Mouse (Mus musculus): ENCODE measurements at regions not wholly inside any gene's neighbourhood (a gene's known extent, or its start where the extent isn't known, plus 50 kb on each side); places are given as distances from the start of the nearest gene placed in this dataset.

DNA sequence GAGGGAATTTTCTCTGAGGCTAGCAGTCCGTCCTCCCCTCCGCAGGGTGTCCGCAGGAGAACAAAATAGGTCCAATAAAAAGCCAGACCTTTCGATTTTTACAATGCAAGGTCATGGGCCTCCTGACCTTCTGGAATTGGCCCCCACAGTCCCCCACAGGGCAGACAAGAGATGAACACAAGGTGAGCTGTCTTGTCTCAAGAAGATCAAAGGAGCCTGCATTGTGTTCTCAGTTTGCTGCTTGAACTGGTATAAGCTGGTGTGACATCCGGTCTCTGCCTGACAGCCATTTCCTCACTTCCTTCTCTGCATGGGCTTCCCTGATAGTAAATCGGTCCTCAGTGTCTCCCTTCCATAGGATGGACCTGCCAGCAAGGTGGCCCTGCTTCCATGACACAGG is 425.5 kb downstream of the Cd83 start:
- H3K9me3 ChIP-seq (ENCODE audit: control insufficient read depth, low read length): no peaks in the 10 kb centered on the region
- H3K4me3 ChIP-seq (ENCODE audit: low read depth, low read length): no peak overlapping the region
- H3K4me1 ChIP-seq (replicated peaks; ENCODE audit: control insufficient read depth, insufficient read depth): no peaks in the 10 kb centered on the region
- no peak for DNase-seq (ENCODE audit: low spot score)
- H3K9ac ChIP-seq (ENCODE audit: low read length): no peak overlapping the region
- no peak for ATAC-seq (ENCODE audit: low FRiP score, low TSS enrichment)
- no peaks in the 10 kb centered on the region for H3K27me3 ChIP-seq (ENCODE audit: control insufficient read depth, insufficient read depth, low read length)
- TF ChIP-seq EP300 (optimal IDR thresholded peaks at IDR 0.05) (no peak), CTCF (IDR thresholded peaks at IDR 0.05; ENCODE audit: low read depth) (no peak)
- no peak overlapping the region for H3K4me2 ChIP-seq (replicated peaks; ENCODE audit: low read depth)
- no peaks in the 10 kb centered on the region for H3K36me3 ChIP-seq (ENCODE audit: control insufficient read depth, insufficient read depth, low read length)
- WGBS: 77% methylated on average over 6 of the region's 6 CpGs
- no peak overlapping the region for H3K27ac ChIP-seq (replicated peaks)

DNA sequence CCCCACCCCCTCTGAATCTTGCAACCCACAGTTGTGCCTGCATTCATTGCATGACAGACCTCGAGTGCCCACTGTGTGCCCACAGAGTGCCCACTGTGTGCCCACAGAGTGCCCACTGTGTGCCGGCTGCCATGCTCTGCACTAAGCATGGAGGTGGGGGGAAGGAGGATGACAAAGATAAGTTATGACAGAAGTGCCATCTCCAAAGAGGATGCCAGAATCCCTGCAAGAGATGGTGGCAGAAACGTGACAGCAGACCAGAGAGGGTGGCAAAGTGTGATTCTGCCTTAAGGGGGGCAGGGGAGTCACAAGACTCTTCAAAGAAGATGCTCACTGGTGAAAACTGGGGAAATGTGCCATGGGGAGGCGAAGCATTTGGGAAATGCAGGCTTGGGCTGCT is 427.8 kb downstream of the Cd83 start:
- no peaks in the 10 kb centered on the region for H3K4me1 ChIP-seq (replicated peaks; ENCODE audit: control insufficient read depth, insufficient read depth)
- WGBS: 77% methylated on average over 4 of the region's 4 CpGs
- TF ChIP-seq CTCF (IDR thresholded peaks at IDR 0.05; ENCODE audit: low read depth) (no peak), EP300 (optimal IDR thresholded peaks at IDR 0.05) (no peak)
- H3K4me3 ChIP-seq (ENCODE audit: low read depth, low read length): no peak overlapping the region
- no peak overlapping the region for H3K9ac ChIP-seq (ENCODE audit: low read length)
- no peak for DNase-seq (ENCODE audit: low spot score)
- H3K27ac ChIP-seq (replicated peaks): no peak overlapping the region
- H3K4me2 ChIP-seq (replicated peaks; ENCODE audit: low read depth): no peak overlapping the region
- no peaks in the 10 kb centered on the region for H3K36me3 ChIP-seq (ENCODE audit: control insufficient read depth, insufficient read depth, low read length)
- ATAC-seq (ENCODE audit: low FRiP score, low TSS enrichment): no peak
- H3K9me3 ChIP-seq (ENCODE audit: control insufficient read depth, low read length): no peaks in the 10 kb centered on the region
- no peaks in the 10 kb centered on the region for H3K27me3 ChIP-seq (ENCODE audit: control insufficient read depth, insufficient read depth, low read length)

DNA sequence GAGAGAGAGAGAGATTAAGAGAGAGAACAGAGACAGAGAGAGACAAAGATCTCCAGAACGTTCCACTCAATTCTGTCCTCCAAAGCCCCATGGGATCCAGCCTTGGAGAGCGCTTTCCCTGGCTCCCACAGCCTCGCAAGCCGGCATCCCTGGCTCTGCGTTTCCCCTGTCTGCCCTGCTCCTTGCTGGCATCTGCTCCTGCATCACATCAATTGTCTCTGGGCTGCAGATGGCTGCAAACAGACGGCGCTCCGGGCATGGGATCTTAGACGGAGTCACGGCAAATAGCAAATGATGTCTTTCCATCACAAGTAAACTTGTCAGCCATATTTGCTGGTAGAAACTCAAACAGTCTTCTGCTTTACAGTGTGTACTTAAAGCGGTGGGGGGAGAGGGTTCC is 428.4 kb downstream of the Cd83 start:
- Histone ChIP-seq H3K36me3 (ENCODE audit: control insufficient read depth, insufficient read depth, low read length) (no peaks in the 10 kb centered on the region), H3K27me3 (ENCODE audit: control insufficient read depth, insufficient read depth, low read length) (no peaks in the 10 kb centered on the region), H3K9ac (ENCODE audit: low read length) (no peak overlapping the region), H3K4me2 (replicated peaks; ENCODE audit: low read depth) (no peak overlapping the region), H3K27ac (replicated peaks) (no peak overlapping the region), H3K4me3 (ENCODE audit: low read depth, low read length) (no peak overlapping the region), H3K9me3 (ENCODE audit: control insufficient read depth, low read length) (no peaks in the 10 kb centered on the region), H3K4me1 (replicated peaks; ENCODE audit: control insufficient read depth, insufficient read depth) (no peaks in the 10 kb centered on the region)
- DNase-seq (ENCODE audit: low spot score) (peak; percentile 19), ATAC-seq (ENCODE audit: low FRiP score, low TSS enrichment) (no peak)
- 32% methylated on average over 11 of the region's 11 CpGs for WGBS
- no peak for TF ChIP-seq EP300 (optimal IDR thresholded peaks at IDR 0.05)
- TF ChIP-seq CTCF (IDR thresholded peaks at IDR 0.05; ENCODE audit: low read depth): no peak

DNA sequence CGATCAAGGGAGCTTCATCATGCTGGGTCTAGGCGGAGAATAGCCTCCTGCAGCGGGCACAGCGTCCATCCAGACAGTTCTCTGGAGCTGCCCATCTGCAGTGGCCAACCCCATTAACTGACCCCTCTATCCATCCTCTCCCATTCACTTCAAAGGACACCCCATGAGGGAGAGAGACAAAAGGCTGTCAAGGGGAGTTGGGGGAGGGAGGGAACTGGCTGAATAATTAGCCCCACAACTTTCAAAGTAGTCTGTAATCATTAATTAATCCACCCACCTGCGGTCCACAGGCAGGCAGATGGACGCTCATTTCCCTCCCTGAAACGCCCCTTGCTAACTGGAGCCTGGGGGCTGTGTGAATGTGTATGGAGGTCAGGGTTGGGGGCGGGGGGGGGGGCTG is 433.7 kb downstream of the Cd83 start:
- Histone ChIP-seq H3K4me3 (ENCODE audit: low read depth, low read length) (no peak overlapping the region), H3K4me2 (replicated peaks; ENCODE audit: low read depth) (no peak overlapping the region), H3K4me1 (replicated peaks; ENCODE audit: control insufficient read depth, insufficient read depth) (no peaks in the 10 kb centered on the region), H3K27me3 (ENCODE audit: control insufficient read depth, insufficient read depth, low read length) (no peaks in the 10 kb centered on the region), H3K36me3 (ENCODE audit: control insufficient read depth, insufficient read depth, low read length) (no peaks in the 10 kb centered on the region), H3K9me3 (ENCODE audit: control insufficient read depth, low read length) (no peaks in the 10 kb centered on the region), H3K9ac (ENCODE audit: low read length) (no peak overlapping the region), H3K27ac (replicated peaks) (no peak overlapping the region)
- no peak for TF ChIP-seq CTCF (IDR thresholded peaks at IDR 0.05; ENCODE audit: low read depth)
- TF ChIP-seq EP300 (optimal IDR thresholded peaks at IDR 0.05): no peak
- ATAC-seq (ENCODE audit: low FRiP score, low TSS enrichment): no peak
- 71% methylated on average over 7 of the region's 8 CpGs for WGBS
- DNase-seq (ENCODE audit: low spot score): no peak

DNA sequence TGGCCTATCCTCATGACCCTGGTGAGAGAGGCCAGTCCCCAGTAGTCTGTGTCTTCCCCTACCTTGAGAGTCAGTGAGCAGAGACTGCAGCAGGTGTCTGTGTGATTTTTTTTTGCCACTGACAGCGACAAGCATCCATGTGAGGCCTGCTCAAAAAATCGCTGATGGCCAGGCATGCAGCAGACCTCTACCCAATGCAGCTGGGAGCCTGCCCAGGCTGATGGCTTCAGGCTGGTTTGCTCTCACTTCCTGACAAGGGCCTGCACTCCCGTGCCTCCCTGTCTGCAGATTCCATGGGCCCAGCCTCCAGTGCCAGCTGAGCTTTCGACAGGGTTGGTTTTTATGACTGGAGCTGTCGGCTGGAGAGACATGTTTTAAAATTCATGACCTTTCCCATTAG is 437.1 kb downstream of the Cd83 start:
- H3K27ac ChIP-seq (replicated peaks): no peak overlapping the region
- H3K4me1 ChIP-seq (replicated peaks; ENCODE audit: control insufficient read depth, insufficient read depth): no peaks in the 10 kb centered on the region
- TF ChIP-seq EP300 (optimal IDR thresholded peaks at IDR 0.05): no peak
- TF ChIP-seq CTCF (IDR thresholded peaks at IDR 0.05; ENCODE audit: low read depth): no peak
- ATAC-seq (ENCODE audit: low FRiP score, low TSS enrichment) (no peak), DNase-seq (ENCODE audit: low spot score) (no peak)
- H3K9me3 ChIP-seq (ENCODE audit: control insufficient read depth, low read length): no peaks in the 10 kb centered on the region
- H3K4me3 ChIP-seq (ENCODE audit: low read depth, low read length): no peak overlapping the region
- H3K27me3 ChIP-seq (ENCODE audit: control insufficient read depth, insufficient read depth, low read length): no peaks in the 10 kb centered on the region
- H3K4me2 ChIP-seq (replicated peaks; ENCODE audit: low read depth): no peak overlapping the region
- H3K9ac ChIP-seq (ENCODE audit: low read length): no peak overlapping the region
- H3K36me3 ChIP-seq (ENCODE audit: control insufficient read depth, insufficient read depth, low read length): no peaks in the 10 kb centered on the region
- WGBS: 49% methylated on average over 5 of the region's 5 CpGs

DNA sequence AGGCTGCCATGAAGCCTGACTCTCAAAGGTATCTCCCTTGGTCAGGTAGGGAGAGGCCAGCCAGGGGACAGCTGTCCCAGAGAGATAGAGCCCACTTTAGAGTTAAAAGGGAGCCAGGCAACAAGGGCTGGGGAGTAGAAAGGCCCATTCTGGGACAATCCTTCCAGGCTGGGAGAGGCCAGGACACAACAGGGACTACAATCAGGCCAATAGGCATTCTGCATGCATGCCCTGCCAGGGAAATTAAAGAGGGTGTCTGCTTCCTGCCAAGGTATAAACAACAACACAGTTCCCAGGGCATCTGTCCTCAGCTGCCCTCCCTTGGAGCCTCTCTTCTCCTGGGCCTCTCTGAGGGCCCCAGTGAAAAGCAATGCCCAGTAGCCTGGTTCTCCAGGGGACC is 437.8 kb downstream of the Cd83 start:
- ATAC-seq (ENCODE audit: low FRiP score, low TSS enrichment) (no peak), DNase-seq (ENCODE audit: low spot score) (no peak)
- Histone ChIP-seq H3K9ac (ENCODE audit: low read length) (no peak overlapping the region), H3K4me1 (replicated peaks; ENCODE audit: control insufficient read depth, insufficient read depth) (no peaks in the 10 kb centered on the region), H3K36me3 (ENCODE audit: control insufficient read depth, insufficient read depth, low read length) (no peaks in the 10 kb centered on the region), H3K4me2 (replicated peaks; ENCODE audit: low read depth) (no peak overlapping the region), H3K27ac (replicated peaks) (no peak overlapping the region), H3K4me3 (ENCODE audit: low read depth, low read length) (no peak overlapping the region), H3K27me3 (ENCODE audit: control insufficient read depth, insufficient read depth, low read length) (no peaks in the 10 kb centered on the region), H3K9me3 (ENCODE audit: control insufficient read depth, low read length) (no peaks in the 10 kb centered on the region)
- no peak for TF ChIP-seq EP300 (optimal IDR thresholded peaks at IDR 0.05)
- no peak for TF ChIP-seq CTCF (IDR thresholded peaks at IDR 0.05; ENCODE audit: low read depth)

Data from stomach, postnatal 0 days (tissue).